Mouse (Mus musculus): Measurements from ENCODE around the gene Rabl2. TPM values are rescaled to one million over a fixed set of nuclear protein-coding genes. Genes with fewer than 3 reads are reported as not detected.

The Rabl2 gene
- 14.7 and 18.7 TPM in 2 replicates for polyA plus RNA-seq (2012; rRNA removed)

DNA sequence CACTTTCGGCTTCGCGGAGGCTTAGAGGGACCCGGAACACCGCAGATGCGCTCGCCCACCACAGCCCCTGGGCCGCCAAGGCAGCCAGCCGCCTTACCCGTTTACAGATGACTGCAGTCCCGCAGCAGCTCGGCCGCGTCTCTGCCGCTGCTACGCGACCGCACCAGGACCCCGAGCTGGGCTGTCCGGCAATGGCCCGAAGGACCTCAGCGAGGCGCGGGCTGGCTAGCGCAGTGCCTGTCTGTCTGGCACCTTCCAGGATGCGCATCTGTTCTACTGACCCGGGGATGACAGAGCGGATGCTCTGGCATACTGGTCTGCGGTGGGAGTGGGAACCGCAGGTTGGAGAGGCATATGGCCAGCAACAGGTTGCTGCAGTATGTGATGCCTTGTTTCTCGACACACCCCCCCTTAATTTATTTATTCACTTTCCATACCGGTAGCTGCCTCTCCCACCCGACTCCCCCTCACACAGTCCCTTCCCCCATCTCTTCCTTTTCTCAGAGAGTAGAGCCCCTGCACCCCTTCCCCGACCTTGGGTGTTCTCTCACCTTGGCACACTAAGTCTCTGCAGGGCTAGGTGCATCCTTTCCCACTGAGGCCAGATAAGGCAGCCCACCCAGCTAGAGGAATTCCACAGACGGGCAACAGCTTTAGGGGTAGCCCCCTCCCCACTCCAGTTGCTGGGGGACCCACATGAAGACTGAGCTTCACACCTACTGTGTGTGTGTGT is at the start of gene Rabl2:
Gene Rabl2 (minus strand): TSS at position 201 of the 733 bp plus-strand sequence.
- TF ChIP-seq POLR2A (IDR thresholded peaks at IDR 0.05; ENCODE audit: borderline replicate concordance, extremely low read depth, low read depth, low read length) (peak; percentile 56; the same call in 1 of the 2 replicates), CTCF (IDR thresholded peaks at IDR 0.05; ENCODE audit: insufficient read depth, low read length) (no peak)

DNA sequence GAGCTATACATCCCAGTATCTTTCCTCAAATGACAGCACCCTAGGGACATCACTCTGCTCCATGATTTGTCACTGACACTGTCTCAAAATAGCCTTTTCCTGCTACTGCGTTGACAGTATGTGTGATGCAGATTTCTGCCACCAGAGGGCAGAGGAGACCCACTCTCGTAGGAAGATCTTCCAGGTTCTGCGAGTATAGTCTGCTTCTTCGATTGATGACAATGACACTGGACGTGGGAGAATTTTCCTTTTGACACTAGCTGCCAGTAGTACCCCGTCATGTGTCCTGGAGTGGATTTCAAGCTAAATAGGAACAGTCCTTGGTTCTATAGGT is 31.9 kb upstream of the Rabl2 start:
- 5% methylated on average over 6 of the region's 6 CpGs for WGBS
- peak; percentile 44 for DNase-seq
- TF ChIP-seq CTCF (IDR thresholded peaks at IDR 0.05; ENCODE audit: insufficient read depth, low read length) (peak; percentile 70), POLR2A (IDR thresholded peaks at IDR 0.05; ENCODE audit: borderline replicate concordance, extremely low read depth, low read depth, low read length) (no peak)
- H3K4me3 ChIP-seq (replicated peaks; ENCODE audit: extremely low read depth, low read depth, low read length), result no peak overlapping the region
- H3K4me1 ChIP-seq (ENCODE audit: control insufficient read depth, insufficient read depth, low read length), result no peaks in the 10 kb centered on the region

More for the DNA sequence above, at the start of gene Rabl2:
- H3K4me1 ChIP-seq (ENCODE audit: control insufficient read depth, insufficient read depth, low read length), result peaks cover 4% of the 10 kb centered on the region
- peak within 1 kb of the TSS; percentile 90 for H3K4me3 ChIP-seq (replicated peaks; ENCODE audit: extremely low read depth, low read depth, low read length)
- WGBS, result under 1% methylated on average over 35 of the region's 35 CpGs
- DNase-seq, result peak; percentile 77

DNA sequence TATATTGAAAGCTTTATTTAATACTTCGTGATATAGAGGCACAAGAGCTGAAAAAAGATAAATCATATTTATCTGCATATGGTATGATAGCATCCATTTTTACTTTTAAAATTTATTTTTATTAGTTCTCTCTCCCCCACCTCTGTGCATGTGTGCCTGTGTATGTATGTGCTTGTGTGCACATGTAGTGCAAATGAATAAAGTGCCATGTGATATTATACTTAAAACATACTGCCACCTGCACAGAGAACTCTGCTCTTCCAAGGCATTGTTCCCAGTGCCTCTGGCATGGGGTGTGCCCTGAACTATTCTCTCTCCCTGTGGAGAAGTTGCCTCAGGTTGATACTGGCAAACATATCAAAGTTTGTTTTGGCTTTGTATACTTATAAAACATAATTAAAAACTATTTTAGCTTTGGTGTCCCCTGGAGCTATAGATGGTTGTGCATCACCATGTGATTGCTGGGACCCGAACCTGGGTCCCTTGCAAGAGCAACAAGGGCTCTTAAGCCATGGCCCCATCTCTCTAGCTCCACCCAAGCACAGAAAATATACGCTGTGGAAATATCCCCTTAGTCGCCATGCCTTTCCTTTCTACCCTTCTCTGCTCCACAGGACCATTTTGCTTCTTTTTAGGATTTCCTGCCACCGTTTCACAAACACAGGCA is 31.4 kb upstream of the Rabl2 start:
- H3K4me1 ChIP-seq (ENCODE audit: control insufficient read depth, insufficient read depth, low read length), result no peaks in the 10 kb centered on the region
- H3K4me3 ChIP-seq (replicated peaks; ENCODE audit: extremely low read depth, low read depth, low read length), result no peak overlapping the region
- TF ChIP-seq POLR2A (IDR thresholded peaks at IDR 0.05; ENCODE audit: borderline replicate concordance, extremely low read depth, low read depth, low read length), result no peak
- TF ChIP-seq CTCF (IDR thresholded peaks at IDR 0.05; ENCODE audit: insufficient read depth, low read length), result no peak
- WGBS, result 49% methylated on average over 5 of the region's 5 CpGs
- no peak for DNase-seq

DNA sequence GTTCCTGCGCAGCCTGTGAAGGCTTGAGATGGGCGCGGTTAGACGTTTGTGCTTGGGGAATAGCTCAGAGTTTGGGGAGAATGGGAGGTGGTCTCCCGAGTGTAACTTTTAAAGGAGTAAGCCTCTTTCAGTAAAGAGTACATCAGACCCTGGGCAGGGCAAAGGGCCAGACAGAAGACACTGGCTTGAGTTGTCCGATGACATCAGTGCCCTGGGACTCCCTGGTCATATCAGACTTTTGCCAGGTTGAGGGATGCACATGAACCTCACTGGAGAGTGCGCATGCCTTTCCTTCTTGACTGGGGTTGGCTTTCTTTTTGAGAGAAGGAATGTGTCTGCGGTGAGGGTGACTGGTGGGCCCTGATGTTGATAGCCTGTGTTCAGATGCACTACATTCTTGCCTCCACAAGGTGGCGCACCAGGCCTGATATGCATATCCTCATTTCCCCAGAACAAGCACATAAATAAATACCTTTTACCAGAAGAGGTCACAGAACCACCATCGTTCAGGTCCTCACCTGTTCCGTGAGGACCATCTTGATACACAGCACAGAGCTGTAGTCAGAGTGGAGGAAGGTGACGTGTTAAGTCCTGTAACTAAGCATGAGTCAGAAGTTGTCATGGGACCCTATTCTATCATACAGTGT is 30.7 kb upstream of the Rabl2 start:
- 72% methylated on average over 12 of the region's 12 CpGs for WGBS
- no peak for DNase-seq
- H3K4me3 ChIP-seq (replicated peaks; ENCODE audit: extremely low read depth, low read depth, low read length), result no peak overlapping the region

DNA sequence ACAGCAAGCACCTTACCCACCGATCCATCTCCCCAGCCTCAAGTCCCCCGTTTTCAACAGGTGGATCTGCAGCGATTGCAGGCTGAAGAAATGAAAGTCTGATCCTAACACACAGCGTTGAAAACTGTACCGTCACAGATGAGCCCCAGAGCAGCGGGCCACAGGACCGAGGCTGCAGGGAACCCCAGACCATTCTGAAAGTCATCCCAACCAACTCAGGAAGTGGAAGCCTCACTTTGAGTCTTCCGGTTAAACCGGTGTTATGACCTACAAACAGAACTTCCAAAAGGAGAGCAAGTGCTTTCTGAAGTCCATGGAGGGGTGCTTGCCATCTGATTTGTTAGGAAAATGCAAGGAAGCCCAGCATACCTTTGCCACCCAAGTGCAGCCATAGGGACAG is 16.2 kb upstream of the Rabl2 start:
- DNase-seq, result no peak
- WGBS, result 74% methylated on average over 9 of the region's 9 CpGs
- no peak for TF ChIP-seq CTCF (IDR thresholded peaks at IDR 0.05; ENCODE audit: insufficient read depth, low read length)
- no peak for TF ChIP-seq POLR2A (IDR thresholded peaks at IDR 0.05; ENCODE audit: borderline replicate concordance, extremely low read depth, low read depth, low read length)
- Histone ChIP-seq H3K4me1 (ENCODE audit: control insufficient read depth, insufficient read depth, low read length) (no peaks in the 10 kb centered on the region), H3K4me3 (replicated peaks; ENCODE audit: extremely low read depth, low read depth, low read length) (no peak overlapping the region)

More for the DNA sequence above, 30.7 kb upstream of the Rabl2 start:
- TF ChIP-seq CTCF (IDR thresholded peaks at IDR 0.05; ENCODE audit: insufficient read depth, low read length) (peak; percentile 54), POLR2A (IDR thresholded peaks at IDR 0.05; ENCODE audit: borderline replicate concordance, extremely low read depth, low read depth, low read length) (no peak)
- H3K4me1 ChIP-seq (ENCODE audit: control insufficient read depth, insufficient read depth, low read length), result no peaks in the 10 kb centered on the region

DNA sequence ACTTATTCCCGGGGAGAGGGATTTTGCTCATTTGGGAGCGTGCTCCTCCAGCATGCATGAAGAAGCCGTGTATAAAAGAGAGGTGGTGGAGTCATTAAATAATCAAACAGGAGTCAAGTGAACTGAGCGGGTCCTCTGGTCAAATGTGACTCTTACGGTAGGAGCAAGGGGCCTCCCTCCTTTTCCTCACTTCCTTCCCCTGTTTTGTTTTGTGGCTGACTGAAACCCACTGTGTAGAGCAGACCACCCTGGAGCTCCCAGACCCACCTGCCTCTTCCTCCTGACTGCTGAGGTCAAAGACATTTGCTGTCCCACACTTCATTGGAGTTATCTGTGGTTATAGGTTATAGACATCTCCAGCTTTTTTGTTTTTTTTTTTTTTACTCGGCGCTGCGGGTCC is 15.8 kb upstream of the Rabl2 start:
- no peak overlapping the region for H3K4me3 ChIP-seq (replicated peaks; ENCODE audit: extremely low read depth, low read depth, low read length)
- no peak for DNase-seq
- 72% methylated on average over 8 of the region's 8 CpGs for WGBS
- H3K4me1 ChIP-seq (ENCODE audit: control insufficient read depth, insufficient read depth, low read length), result no peaks in the 10 kb centered on the region
- TF ChIP-seq CTCF (IDR thresholded peaks at IDR 0.05; ENCODE audit: insufficient read depth, low read length), result no peak
- no peak for TF ChIP-seq POLR2A (IDR thresholded peaks at IDR 0.05; ENCODE audit: borderline replicate concordance, extremely low read depth, low read depth, low read length)

DNA sequence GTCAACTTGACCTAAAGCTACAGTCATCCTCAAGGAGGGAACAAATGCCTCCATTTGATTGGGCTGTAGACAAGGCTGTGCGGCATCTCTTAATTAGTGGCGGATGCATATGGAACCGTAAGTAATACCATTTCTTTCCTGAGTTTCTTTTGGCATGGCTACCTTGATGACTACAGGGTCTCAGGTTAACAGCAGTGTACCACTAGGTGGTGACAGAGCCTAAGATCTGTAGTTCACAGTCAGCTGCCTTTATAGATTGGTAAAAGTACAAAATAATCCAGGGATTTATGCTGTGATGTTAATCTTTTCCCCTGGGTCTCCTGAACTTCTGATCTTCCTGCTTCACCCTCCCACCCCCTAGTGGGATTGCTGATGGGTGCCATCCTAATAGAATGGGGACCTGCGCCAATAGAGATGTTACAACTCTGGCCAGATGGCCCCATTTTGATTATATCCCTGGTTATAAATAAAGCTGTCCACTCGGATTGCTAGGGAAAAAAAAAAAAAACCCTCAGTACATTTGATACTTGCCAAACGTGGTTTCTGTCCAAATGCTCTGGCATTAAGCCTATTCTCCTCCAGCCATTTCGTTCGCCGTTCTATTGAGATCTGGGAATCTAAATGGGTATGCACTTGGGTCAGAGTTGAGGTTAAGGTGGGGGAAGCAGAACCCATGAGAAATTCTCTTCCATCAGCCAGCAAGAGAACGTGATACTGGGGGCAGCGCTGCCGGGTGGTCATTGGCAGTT is 14.3 kb upstream of the Rabl2 start:
- 72% methylated on average over 12 of the region's 12 CpGs for WGBS

DNA sequence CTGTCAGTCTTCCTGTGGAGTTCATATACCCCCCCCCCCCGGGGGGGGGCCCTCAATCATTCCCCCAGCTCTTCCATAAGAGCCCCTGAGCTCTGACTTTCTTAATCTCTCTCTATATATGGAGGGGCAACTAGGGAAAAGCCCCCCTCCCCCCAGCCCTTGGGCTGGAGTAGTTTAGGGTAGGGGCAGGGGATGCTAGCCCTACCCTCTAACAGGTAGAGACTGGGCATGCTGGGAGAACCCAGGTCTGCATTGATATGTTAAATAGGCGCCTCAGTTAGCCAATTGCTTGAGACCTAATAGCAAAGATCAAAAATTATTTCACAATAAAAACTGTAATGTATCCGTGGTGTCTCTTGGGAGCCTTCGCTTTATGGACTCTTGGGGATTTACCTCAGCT is 825 bp upstream of the Rabl2 start:
- no peak for DNase-seq
- WGBS, result 46% methylated on average over 4 of the region's 4 CpGs
- TF ChIP-seq CTCF (IDR thresholded peaks at IDR 0.05; ENCODE audit: insufficient read depth, low read length) (no peak), POLR2A (IDR thresholded peaks at IDR 0.05; ENCODE audit: borderline replicate concordance, extremely low read depth, low read depth, low read length) (no peak)
- no peak overlapping the region for H3K4me3 ChIP-seq (replicated peaks; ENCODE audit: extremely low read depth, low read depth, low read length)
- H3K4me1 ChIP-seq (ENCODE audit: control insufficient read depth, insufficient read depth, low read length), result peaks cover 4% of the 10 kb centered on the region

More for the DNA sequence above, 14.3 kb upstream of the Rabl2 start:
- TF ChIP-seq CTCF (IDR thresholded peaks at IDR 0.05; ENCODE audit: insufficient read depth, low read length), result no peak
- H3K4me3 ChIP-seq (replicated peaks; ENCODE audit: extremely low read depth, low read depth, low read length), result no peak overlapping the region
- no peak for DNase-seq
- no peaks in the 10 kb centered on the region for H3K4me1 ChIP-seq (ENCODE audit: control insufficient read depth, insufficient read depth, low read length)

DNA sequence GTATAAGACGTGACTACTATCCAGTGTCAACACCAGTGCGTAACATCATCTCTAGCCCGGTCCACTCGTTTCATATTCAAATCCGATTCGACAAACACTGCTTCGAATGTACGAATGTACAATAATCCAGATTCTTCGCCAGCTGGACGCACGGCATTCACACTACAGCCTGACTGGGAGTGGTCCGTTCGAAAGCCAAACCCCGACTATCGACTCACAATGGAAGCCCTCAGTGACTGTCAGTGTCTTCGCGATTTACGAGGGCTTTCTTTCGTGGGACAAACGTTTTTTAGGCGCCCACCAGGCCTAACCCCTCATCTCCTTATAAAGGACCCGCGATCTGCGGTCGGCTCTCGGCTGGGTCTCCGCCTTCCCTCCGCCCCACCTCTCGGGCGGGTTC is 406 bp downstream of the Rabl2 start:
- peak overlapping the region; percentile 90 for H3K4me3 ChIP-seq (replicated peaks; ENCODE audit: extremely low read depth, low read depth, low read length)
- 2% methylated on average over 30 of the region's 30 CpGs for WGBS
- TF ChIP-seq POLR2A (IDR thresholded peaks at IDR 0.05; ENCODE audit: borderline replicate concordance, extremely low read depth, low read depth, low read length), result no peak
- no peak for TF ChIP-seq CTCF (IDR thresholded peaks at IDR 0.05; ENCODE audit: insufficient read depth, low read length)
- no peak for DNase-seq
- H3K4me1 ChIP-seq (ENCODE audit: control insufficient read depth, insufficient read depth, low read length), result peaks cover 4% of the 10 kb centered on the region

Measured in lung, adult 2 months (tissue).